Mouse (Mus musculus) c-Kit-positive CD71-negative TER-119-negative erythroid progenitor cells, embryonic 14.5 days (primary cell): ENCODE results near the gene Dkkl1.

ENCODE experiments used
- DNase-seq: peaks from one replicate; pipeline ENCODE4 v3.0.0-alpha.2; 2013; ENCODE audit warnings: low read depth

Gene Dkkl1

GRCm38 (mm10) chr7:45167761-45168445 lies 44.0 kb downstream of the Dkkl1 start:
- DNase-seq = no peak

DNA sequence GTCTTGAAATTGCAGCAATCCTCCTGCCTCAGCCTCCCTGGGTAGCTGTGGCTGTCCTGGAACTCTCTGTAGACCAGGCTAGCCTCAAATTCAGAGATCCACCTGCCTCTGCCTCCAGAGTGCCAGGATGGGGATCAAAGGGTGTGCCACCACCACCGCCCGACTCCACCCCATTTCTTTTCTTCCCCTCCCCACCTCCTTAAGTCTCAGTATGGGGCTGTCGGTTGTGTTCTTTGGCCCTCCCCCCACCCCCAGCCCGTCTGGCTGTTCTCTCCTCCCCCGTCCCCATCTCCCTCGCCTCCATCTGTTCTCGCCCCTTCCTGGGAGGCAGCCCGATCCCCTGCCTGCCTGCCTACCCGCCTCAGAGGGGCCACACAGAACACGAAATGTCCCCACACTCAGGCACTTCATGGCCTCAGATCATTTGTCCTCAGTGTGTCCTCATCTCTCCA lies 45.0 kb downstream of the Dkkl1 start:
- DNase-seq = no peak

DNA sequence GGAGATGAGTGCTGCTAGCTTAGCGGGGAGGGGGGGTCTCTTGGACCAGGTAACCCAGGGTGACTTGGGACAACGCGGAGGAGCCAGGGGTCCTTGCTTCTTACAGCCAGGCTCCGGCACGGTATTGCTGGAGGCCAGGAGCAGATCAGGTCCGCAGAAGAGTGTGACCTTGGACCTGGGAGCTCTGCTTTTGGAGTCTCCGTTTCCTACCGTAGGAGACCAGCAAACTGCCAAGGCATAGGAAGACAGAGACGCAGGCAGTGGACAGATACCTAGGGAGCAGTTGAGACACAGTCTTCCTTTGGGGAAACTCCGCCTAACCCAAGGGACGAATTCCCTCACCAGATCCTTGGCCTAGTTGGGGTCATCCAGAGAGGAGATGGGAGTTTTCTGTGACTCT lies 46.2 kb downstream of the Dkkl1 start:
- no peak for DNase-seq

GRCm38 (mm10) chr7:45164833-45165232 lies 47.1 kb downstream of the Dkkl1 start:
- DNase-seq = no peak

DNA sequence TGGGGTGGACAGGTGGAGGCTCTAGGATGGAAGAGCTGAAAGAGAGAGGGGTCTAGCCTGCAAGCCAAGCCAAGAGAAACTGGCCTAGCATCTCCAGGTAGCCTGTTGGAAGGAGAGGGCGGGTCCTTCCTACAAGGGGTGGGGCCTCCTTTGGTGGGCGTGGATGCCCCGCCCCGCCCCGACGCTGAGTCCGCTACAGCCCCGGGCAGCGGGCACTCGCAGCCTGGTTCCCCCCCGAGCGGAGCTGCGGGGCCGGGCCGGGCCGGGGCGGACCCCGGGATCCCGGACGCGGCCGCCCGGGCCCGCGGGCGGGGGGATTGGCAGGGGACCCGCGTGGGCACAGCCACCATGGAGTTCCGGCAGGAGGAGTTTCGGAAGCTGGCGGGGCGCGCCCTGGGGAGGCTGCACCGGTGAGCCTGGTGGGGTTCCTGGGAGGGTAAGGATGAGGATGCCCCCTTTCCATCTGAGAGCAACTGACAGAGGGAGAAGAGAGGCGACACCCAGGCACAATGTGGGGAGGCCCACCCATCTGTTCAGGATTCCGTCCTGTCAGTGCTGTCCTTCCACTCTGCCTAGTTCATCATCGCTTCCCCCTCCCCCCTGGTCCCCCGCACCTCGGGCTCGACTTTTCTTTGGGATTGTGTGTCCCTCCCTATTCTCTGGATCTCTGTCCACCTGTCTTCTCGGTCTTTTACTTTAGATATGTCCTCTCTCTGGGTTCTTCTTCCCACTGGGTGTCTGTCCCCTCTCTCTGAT lies 48.0 kb downstream of the Dkkl1 start, which contains the start of gene Slc17a7:
Slc17a7 (plus strand) TSS at position 215 of the 756 bp plus-strand sequence.
- DNase-seq = no peak

DNA sequence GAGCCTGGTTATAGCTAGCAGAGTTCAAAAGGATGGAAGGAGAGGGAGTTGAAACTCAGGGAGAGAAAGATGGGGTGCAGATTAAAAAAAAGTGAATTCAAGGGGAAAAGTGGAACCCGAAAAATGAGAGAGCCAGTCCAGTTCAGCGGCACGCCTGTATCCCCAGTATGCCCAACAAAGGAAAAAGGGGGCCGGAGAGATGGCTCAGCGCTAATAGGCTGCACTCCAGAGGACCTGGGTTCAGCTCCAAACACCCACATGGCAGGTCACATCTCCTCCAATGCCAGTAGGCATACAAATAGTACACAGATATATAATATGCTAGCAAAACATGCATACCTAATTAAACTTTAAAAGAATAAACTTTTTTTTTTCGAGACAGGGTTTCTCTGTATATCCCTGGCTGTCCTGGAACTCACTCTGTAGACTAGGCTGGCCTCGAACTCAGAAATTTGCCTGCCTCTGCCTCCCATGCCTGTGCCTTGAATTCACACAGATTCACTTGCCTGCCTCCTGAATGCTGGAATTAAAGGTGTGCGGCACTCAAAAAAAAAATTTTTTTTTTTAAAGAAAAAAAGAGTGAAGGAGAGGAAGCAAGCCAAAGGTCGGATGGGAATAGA lies 48.8 kb downstream of the Dkkl1 start:
- no peak for DNase-seq

- no peak for DNase-seq
Observed at GRCm38 (mm10) chr7:45162551-45162950, 49.4 kb downstream of the Dkkl1 start.

DNA sequence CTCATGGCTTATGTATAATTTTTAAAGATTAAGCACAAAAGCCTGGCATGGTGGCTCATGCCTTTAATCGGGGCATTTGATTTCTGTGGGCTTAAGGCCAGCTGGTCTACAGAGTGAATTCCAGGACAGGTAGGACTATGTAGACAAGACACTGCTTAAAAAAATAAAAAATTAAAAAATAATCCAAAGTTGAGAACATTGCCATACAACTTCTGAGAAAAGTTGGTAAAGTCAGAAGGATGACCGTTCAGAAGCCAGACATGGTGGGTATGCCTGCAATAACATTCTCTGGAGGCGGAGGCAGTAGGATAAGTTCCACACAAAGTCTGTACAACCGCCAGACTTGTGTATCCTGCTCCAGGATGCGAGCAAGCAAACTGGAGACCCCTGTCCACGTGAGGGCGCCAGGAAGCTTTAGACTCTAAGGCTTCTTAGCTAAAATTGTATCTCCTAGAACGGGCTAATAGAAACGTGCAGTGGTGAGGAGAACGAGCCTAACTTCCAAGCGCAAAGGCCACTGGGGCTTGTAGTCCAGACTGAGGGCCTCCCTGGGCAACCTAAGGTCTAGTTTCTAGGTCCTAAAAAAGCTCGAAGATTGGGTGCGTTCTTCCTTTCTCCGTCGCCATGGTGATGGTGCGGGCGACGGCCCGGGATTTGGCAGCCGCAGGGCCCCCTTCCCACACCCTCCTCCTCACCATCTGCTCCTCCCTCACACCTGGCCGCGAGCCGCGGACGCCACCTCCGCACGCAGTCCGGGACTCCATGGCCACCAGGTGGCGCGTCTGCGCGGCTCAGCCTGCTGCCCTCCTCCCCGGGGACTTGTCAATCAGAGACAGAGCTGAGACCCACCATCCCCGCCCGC lies 50.1 kb downstream of the Dkkl1 start:
- peak; percentile 78 for DNase-seq

GRCm38 (mm10) chr7:45160866-45161265 lies 51.1 kb downstream of the Dkkl1 start:
- DNase-seq = no peak

DNA sequence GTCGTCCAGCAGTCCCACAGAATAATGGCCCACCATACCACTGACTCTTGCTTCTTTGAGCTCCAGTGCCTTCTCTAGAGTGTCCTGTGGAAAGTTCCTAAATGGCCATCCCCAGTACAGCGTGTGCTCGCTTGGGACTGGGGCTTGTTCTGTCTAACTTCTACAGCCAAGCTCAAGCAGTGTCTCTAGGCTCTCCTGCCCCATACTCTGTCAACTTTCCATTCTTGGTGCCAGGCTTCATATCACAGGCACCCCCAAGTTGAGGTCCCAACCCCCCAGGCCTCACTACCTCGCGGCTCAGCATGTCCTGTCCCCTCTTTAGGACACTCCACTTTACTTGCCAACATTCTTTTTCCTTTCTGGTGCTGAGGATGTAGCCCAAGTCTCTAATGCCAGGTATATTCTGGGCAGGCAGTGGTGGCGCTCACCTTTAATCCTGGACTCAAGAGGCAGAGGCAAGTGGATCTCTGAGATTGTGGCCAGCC lies 51.6 kb downstream of the Dkkl1 start:
- no peak for DNase-seq

- DNase-seq = no peak
Observed at GRCm38 (mm10) chr7:45158991-45159390, 53.0 kb downstream of the Dkkl1 start.
